Mouse (Mus musculus) brain, embryonic 18.5 days (tissue): ENCODE data around the gene Tln1.

Experiments
- DNase-seq: peaks from one replicate; pipeline ENCODE4 v3.0.0-alpha.2; 2012; ENCODE audit warnings: low read depth, low spot score

Tln1 gene

DNA sequence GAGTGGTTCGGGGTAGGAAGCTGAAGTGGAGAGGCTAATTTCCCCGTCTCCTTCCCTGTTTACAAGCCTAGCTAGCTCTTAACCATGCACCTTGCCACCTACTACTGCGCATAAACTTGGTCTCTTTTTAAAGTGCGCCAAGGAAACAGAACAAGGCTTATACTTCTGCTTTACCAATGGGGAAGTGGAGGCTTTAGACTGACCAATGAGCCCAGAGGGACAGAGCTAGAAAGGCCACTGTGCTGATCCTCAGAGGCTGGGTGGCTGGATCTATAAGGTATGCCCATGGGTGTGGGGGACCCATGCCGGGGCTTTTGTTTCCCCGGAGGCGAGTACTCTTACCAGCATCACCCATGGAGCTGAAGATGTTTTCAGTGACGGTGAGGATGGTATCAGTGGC is 15.3 kb downstream of the Tln1 start:
- no peak for DNase-seq

DNA sequence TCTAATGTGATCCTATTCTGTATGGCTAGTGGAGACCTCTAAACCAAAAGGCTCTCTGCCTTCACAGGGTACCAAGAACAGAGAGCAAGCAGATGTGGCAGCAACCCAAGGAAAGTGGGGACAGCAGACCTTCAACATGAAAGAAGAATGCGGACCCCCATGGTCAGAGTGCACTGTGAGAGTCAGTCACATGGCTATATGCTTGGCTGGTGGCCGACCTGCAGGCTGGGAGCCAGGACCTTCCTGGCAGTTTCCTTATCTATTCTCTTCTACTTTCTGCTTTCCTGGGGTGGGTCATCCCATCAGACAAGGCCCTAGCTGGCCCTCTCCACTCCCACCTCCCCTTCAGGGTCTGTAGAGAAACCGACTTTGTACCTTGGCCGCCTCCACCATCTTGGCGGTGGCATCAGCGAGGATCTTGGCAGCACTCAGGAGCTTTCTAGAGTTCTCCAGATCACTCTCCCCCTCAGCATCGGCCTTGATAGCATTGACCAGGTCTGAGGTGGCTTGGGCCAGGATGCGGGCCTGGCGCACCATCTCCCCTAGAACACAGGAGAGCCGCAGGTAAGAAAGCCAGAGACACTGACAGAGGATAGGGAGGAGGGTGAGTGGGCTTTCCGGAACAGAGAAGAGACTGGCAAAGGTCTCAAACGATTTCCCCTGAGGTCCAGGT is 16.0 kb downstream of the Tln1 start:
- DNase-seq, result no peak

DNA sequence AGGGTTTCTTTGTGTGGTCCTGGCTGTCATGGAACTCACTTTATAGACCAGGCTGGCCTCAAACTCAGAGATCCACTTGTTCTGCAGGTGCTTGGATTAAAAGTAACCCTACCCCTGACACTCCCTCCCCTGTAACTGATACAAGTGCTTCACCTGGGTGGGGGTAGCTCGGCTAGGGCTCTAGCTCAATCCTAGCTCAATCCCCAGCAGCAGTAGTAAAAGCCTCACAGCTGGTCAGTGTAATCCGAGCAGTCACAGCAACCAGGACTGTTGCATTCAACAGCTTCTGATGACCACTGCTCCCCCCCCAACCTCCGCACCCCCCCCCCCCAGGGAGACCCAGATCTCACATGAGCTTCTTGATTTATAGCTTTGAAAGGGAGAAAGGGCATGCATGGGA is 20.4 kb downstream of the Tln1 start:
- no peak for DNase-seq

DNA sequence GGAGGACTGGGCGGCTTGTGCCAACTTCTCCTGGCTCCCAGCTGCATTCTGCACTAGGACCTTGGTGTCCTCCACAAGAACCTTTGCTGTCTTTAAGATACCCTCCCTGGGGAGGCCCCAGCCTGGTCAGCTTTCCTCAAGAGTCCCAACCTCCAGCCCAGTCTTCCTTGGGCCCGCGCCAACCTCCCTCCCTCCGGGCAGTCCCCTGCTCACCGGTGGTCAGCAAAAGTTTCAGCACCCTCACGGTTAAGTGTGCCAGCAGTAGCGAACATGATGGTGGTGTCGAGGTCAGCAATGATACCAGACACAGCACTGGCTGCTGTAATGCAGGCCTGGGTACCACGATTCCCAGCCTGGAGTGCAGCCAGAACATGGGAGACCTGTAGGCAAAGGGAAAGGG is 26.5 kb downstream of the Tln1 start:
- no peak for DNase-seq

DNA sequence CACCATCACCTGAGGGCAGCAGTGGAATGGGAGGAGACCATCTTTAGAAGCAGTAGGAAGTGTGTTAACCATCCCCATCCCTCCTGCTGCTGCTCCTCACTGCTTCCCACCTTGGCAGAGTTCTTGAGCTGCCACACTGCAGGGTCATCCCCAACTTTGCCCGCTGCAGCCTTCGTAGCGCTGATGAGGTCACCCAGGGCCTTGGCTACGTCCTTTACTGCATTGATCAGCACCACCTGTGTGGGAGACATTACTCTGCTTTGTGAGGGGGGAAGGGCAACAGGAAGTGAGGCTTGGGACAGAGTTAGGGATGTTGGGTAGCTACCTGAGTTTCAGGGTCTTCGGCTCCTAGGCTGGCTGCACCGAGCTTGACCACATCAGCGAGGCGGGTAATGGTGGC is 26.9 kb downstream of the Tln1 start:
- no peak for DNase-seq

DNA sequence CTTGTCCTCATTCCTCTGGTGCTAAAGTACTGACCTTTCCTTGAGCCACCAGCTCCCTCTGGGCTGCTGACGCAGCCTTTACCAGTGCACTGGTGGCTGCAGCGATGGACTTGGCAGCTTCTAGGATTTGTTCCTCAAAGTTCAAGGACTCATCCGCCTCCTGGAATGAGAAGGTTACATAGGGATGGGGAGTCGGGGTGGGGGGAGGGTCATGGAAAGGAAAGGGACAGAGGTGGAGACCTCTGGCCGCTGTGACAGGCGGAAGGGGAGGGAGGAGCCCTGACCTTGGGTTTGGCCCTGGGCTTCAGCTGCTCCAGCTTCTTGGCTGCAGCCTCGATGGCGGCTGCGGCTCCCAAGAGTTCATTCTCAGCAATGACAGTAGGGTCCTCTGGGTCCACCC is 29.2 kb downstream of the Tln1 start:
- DNase-seq, result no peak

DNA sequence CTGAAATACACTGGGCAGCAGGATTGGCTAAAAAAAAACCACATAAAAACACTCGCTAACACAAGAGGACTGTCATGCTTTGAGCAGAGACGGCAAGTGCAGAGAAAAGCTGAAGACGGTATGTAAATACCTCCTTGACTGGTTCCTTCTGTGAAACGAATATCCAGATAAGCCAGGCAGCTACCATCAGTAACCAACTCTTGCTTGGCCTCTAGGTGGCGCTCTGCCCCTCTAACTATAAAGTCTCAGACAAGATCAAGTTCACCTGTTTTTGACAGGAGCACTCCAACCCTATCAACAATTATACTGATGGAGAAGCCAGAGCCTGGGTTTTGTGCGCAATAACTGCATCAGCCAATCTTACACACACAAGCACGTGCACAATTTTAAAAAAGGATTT is 31.9 kb downstream of the Tln1 start:
- DNase-seq, result no peak

DNA sequence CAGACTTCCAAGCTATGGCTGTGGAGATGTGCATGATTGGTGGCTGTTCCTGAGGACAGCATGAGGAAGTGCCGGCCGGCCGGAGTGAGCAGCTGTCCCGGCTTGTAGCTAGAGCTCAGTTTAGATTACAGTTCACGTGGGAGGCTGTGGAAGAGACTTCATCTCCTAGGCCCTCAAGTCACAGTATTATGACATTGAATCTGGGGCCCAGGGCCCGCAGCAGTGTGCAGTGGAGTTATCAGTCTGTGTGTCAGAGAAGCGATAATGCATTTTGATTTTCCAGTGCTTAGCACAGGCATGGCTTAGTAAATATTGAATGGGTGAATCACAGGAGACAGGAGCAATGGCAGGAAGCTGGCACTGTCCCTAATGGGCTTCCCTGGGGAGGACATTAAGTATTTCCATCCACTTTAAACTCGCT is 32.4 kb downstream of the Tln1 start:
- no peak for DNase-seq

DNA sequence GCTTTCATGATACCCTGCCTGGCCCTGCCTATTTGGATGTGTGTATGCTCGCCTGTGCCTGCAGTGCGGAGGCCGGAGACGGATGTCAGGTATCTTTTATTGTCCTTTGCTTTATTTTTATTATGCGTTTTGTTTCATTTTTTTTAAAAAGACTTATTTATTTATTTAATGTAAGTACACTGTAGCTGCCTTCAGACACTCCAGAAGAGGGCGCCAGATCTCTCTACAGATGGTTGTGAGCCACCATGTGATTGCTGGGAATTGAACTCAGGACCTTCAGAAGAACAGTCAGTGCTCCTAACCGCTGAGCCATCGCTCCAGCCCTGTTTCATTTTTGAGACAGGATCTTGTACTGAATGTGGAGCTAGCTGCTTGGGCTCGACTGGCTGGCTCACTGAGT is 34.0 kb downstream of the Tln1 start:
- no peak for DNase-seq

DNA sequence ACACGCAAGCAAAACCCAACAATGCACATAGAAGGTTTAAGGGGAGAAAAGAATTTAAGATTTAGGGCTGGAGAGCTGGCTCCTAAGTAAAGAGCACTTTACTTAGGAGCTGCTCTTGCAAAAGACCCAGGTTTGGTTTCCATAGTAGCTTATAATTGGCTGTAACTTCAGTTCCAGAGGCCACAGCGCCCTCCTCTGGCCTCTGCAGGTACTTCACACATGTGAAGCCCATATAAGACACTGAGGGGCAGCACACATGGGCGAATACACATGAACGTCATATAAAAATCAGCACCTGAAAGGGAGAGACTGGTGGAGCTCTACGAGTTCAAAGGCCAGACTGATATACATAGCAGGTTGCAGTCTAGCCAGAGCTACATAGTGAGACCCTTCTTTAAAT is 34.6 kb downstream of the Tln1 start:
- DNase-seq, result no peak

DNA sequence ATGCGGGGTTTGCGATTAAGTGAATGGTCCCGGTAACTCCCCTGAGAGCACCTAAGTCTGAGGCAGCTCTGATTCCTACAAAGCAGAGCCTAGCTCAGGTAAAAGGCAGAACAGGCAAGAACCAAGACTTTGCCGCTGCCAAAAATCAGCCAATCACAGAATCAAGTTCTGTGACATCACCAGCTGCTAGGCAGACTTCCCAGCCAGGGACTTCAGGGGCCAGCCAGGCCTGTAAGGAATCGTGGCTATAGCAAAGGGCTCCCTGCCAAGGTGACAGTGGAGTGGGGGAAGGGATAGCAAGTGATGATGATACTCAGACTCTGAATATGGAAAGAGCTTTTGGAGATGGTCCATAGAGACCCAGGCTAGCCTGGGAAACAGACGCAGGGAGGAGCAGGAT is 42.5 kb downstream of the Tln1 start:
- DNase-seq, result peak; percentile 55

DNA sequence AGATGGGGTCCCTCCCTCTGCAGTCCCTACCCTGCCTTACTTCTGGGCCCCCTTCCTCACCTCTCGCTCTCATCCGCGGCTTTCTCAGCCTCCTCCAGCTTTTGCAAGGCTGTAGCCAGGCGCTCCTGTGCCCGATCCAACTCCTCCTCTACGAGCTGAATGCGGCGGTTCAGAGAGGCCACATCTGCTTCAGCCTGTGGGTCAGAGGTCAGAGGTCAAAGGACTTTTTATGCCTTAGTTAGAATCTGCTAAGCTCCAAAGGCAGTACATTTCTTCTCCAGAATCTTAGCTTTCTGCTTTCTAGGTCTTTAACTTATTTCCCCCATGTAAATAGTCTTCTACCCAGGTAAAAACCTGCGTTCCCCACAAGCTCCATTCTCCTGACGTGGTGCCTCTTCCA is 42.9 kb downstream of the Tln1 start:
- DNase-seq, result no peak

DNA sequence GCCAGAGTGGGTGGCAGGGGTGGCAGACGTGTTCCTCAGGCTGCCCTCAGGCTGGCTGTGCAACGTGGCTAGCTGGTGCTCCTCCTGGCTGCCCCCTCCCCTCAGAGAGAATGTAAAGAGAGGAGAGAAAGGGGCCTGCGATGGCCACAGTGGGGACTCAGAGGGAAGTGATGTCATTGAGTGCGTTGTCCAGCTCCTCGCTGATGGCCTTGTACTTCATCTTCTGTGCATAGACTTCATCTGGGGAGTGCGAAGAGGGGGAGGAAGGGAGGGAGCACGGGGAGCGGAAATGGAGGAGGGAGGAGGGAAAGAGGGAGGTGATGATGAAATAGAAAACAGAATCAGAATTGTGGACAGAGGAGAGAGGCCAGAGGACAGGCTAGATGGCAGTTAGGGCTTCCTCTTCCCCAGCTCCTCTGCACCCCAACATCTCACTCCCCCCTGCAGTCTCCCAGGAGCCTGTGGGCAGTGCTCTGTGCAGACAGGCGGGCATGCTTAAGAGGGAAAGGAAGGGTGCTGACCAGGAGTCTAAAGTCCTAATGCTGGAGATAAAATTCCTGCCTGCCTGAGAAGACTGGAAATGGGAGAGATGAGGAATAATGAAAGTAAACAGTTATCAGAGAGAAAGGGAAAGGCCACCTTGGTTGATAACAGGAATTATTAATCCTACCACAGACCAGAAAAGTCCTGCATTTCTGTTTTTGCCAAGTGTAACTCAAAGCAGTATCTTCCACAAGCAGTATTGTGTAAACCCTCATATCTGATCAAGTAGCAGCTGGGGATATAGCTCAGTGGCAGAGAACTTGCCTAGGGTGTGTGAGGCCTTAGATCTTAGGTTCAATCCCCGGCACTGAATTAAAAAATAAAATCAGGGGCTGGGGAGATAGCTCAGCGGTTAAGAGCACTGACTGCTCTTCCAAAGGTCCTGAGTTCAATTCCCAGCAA is 46.5 kb downstream of the Tln1 start:
- no peak for DNase-seq

DNA sequence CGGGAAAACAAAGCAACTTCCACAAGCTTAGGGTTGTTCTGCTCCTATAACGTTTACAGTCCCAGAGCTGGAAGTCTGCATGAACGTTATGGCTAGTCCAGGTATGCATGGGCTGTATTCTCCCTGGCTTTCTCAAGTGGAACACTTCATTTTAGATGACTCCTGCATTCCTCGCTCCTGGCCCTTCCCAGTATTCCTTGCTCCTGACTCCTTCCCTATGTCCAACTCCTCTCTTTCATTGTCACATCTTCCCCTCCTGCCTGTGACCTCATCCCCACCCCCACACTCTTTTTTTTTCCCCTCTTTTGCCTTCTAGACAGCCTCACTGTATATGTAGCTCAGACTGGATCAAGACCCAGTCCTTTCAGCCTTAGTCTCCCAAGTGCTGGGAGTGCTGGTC is 48.7 kb downstream of the Tln1 start:
- DNase-seq, result no peak

DNA sequence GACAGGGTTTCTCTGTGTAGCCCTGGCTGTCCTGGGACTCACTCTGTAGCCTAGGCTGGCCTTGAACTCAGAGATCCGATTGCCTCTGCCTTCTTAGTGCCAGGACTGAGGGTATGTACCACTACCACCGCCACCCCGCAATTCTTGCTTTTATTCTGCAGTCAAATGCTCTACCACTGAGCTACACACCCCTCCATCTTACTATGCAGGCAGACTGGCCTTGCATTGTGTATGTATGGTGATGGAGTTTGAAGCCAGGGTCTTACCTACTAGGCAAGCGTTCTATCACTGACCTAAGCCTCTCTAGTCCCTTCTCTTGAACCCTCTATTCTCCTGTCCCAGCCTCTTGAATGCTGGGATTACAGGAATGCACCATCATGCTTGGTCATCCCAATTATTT is 49.2 kb downstream of the Tln1 start:
- DNase-seq, result no peak

DNA sequence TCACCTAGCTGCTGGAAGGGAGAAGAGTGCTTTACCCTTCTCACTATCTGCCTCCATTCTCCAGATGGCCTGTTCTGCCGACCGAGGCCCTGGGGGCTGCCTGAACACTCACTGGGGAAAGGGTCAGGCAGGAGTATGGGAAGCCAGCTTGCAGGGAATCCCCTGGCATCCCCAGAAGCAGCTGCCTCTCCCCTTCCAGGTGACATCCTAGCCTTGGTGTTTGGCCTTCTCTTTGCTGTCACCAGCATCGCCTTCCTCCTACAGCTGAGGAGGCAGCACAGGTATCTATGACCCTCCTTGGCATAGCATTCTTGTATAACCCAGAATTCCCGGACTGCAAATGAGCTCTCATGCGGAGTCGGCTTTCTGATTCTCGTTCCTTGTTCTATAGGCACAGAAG is 49.8 kb downstream of the Tln1 start:
- no peak for DNase-seq

DNA sequence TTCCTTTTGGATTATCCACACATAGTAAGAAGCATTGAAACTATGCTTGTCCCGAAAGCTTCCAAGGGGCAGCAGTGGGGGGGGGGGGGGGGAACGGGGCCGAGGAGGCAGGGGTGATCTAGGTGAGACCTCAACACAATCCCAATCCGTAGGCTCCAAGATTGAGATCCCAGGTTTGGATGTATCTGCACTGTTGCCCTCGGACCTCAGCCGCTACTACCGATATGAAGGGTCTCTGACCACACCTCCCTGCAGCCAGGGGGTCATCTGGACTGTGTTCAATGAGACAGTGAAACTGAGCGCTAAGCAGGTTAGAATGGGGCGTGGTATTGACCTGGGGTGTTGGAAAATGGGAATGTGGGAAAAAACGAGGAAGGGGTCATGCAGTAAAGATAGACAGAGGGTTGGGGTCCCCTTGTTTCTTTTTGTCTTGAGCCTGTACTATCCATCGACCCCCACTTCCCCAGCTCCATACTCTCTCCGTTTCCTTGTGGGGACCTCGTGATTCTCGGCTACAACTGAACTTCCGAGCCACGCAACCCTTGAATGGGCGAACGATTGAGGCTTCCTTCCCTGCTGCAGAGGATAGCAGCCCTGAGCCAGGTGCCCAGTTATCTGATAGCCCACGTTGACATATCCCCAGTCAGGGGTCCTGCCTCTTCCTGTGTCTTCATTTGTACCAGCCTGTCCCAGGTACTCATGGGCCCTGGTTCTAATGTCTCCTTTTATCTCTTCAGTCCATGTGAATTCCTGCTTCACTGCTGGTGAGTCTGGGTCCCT is 50.6 kb downstream of the Tln1 start:
- DNase-seq, result no peak

DNA sequence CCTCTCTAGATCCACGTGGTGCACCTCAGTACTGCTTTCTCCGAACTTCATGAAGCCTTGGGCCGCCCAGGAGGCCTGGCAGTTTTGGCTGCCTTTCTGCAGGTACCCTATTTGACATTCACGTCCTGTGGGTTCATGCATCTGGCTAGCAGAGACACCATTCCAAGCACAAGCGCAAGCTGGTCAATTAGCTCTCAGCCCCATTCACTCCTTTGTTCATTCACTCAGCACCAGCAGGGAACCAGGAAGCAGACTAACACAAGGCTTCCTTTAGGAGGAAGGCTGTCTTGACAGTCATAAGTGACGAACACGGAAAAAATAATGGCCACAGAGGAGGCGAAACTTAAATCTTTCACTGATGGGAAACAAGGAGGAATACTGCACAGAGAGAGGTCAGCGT is 53.4 kb downstream of the Tln1 start:
- DNase-seq, result no peak

DNA sequence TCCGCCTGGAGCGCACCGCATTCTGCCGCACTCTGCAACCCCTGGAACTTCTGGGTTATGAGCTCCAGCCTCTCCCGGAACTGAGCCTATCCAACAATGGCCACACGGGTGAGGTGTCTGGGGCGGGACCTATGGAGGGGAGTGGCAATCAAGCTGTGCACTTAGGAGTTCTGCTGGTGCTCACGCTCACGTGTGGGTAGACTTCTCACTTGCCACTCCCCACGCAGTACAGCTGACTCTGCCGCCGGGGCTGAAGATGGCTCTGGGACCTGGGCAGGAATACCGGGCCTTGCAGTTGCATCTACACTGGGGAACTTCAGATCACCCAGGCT is 53.9 kb downstream of the Tln1 start:
- no peak for DNase-seq

DNA sequence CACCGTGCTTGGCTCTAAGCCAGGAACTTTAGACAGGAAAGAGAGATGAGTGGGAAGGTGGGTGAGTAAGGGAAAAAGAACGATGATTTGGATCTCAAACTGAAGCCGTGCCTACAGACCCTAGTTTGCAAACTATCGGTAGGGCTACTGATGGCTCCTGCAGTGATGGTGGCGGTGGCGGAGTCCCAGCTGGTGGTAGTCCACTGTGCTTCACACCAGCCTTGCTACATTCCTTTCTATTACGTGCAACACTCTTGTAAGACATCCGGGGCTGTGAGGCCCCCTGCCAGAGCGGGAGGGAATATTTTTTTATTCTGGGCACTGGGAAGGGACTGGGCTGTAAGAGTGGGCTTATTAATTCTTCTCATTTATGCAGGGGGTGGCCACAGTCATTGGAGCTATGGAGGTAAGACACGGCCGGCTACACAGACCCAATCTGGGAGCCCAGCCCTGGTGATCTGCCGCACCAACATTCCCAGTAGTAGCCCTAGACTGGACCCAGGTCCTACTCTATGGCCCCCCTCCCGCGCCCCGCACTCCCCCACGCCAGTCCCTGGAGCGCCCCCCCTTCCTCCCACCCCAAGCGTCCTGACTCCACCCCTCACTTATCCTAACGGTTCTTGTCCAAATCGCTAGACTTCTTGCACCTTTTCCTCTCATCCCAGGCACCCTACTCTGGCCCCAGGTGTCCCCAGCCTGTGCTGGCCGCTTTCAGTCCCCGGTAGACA is 54.4 kb downstream of the Tln1 start:
- DNase-seq, result no peak

DNA sequence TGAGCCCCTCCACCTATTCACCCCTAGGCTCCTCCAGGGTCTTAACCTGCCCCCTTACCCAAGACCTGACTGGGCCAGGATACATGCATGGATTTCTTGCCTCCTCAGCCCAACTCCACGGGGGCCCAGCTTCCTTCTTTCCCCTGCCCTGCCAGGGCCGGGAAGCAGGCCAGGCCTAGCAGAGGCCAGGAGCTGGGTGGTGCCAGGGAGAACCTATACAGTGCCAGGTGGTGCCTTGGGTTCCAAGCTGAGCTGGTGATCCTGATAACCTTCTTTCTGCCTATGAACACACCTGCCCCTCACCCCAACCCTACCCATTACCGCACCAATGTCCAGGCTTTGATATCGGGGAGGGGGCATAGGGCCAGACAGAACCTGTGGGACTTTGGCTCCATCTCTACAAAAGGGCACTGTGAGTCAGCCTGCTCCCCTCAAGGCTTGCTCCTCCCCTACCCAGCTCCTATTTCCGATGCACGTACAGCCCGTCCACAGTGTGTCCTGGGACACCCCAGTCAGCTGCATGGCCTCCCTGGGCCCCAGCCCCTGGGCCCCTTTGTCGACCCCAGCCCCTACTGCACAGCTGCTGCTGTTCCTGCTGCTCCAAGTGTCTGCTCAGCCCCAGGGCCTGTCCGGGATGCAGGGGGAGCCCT is 55.8 kb downstream of the Tln1 start, which contains the start of gene Car9:
Gene Car9, plus strand, starts transcription at position 431 of the 650 bp plus-strand sequence.
- no peak for DNase-seq
